Comparison of ENCODE assay signal across 10 mouse cellular contexts in the genomic region with DNA sequence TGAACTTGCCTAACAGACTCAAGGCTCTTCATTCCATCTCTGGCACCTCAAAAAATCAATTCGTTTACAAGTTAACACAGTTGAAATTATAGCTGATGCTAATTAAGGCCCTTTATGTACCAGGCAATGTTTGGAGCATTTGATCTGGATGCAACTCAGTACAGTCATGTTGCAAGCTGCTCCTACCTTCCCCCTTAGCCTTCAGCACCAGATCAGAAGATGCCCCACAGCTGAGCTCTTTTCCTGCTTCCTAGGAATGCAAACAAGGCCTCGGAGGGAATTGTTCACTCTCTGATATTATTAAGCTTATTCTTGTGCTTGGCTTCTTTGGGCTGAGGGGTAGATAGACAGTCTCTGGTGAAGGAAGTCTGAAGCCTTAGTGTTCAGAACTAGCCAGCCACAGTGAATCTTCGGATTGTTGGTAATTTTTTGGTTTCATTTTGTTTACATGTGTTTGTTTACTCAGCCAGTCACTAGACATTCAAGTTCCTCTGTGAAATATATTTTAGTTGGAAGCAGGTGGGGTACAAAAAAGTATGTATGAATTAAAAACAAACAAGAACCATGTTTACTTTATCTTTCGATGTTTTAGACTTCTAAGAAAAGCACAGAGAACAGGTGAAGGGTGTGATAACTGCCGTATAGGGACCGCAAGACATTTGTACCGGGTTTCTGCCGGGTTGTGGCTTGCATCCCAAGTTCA.
DNase-seq lines count a peak whose midpoint lies in the region; ATAC-seq and TF ChIP-seq lines count a peak whose summit lies in the region.
"Had no signal": no experiment of that assay in that cellular context is flagged by ENCODE, and none has a peak within 500 bp of the region (broad histone marks: within the 10 kb centered on the region; RNA-seq: fewer than 3 reads in every experiment).

No protein-coding gene starts in this region.

- TF ChIP-seq CTCF in heart, postnatal 0 days (IDR thresholded peaks at IDR 0.05; ENCODE audit: low read depth), result no peak

- 0 out of 2 replicates have a peak overlapping the region, but pooled peaks have one; percentile 2 for H3K4me2 ChIP-seq in heart, postnatal 0 days (ENCODE audit: low read depth, low read length)
- H3K4me2 ChIP-seq in heart, embryonic 11.5 days, result no peak overlapping the region
- H3K4me2 ChIP-seq in intestine, embryonic 15.5 days (replicated peaks), result 0 out of 2 replicates have a peak overlapping the region, but pooled peaks have one; percentile 15
- H3K4me2 ChIP-seq in stomach, embryonic 14.5 days (replicated peaks; ENCODE audit: low read depth, low read length), result no peak overlapping the region
- H3K4me2 ChIP-seq: forebrain, embryonic 15.5 days had no signal

- TF ChIP-seq EP300 in heart, postnatal 0 days (IDR thresholded peaks at IDR 0.05; ENCODE audit: low read depth), result no peak

- no peak overlapping the region for H3K9ac ChIP-seq in heart, postnatal 0 days (replicated peaks; ENCODE audit: low read depth, low read length)
- H3K9ac ChIP-seq in heart, embryonic 11.5 days (ENCODE audit: low read depth, low read length), result no peak overlapping the region
- no peak overlapping the region for H3K9ac ChIP-seq in intestine, embryonic 15.5 days
- H3K9ac ChIP-seq in stomach, embryonic 14.5 days (replicated peaks; ENCODE audit: low read depth, low read length), result no peak overlapping the region
- H3K9ac ChIP-seq: forebrain, embryonic 15.5 days had no signal

- no peak overlapping the region for H3K4me3 ChIP-seq in heart, postnatal 0 days (ENCODE audit: low read depth, low read length)
- H3K4me3 ChIP-seq in heart, embryonic 11.5 days (ENCODE audit: low read depth, low read length), result no peak overlapping the region
- H3K4me3 ChIP-seq in megakaryocyte, embryonic 14.5 days (replicated peaks), result peak overlapping the region; percentile 44
- no peak overlapping the region for H3K4me3 ChIP-seq in intestine, embryonic 15.5 days (replicated peaks)
- H3K4me3 ChIP-seq in stomach, embryonic 14.5 days (ENCODE audit: low read depth, low read length), result no peak overlapping the region
- H3K4me3 ChIP-seq: forebrain, embryonic 15.5 days had no signal

- H3K4me1 ChIP-seq in heart, postnatal 0 days (ENCODE audit: control insufficient read depth, insufficient read depth), result peaks cover 48% of the 10 kb centered on the region
- peaks cover 61% of the 10 kb centered on the region for H3K4me1 ChIP-seq in heart, embryonic 11.5 days (ENCODE audit: control insufficient read depth, insufficient read depth, low read length)
- H3K4me1 ChIP-seq in megakaryocyte, embryonic 14.5 days, result peaks cover 87% of the 10 kb centered on the region
- H3K4me1 ChIP-seq in intestine, embryonic 15.5 days (replicated peaks), result peaks cover 60% of the 10 kb centered on the region
- peaks cover 74% of the 10 kb centered on the region for H3K4me1 ChIP-seq in stomach, embryonic 14.5 days (ENCODE audit: control insufficient read depth, insufficient read depth, low read length)

- WGBS in heart, postnatal 0 days, result 74% methylated on average over 8 of the region's 8 CpGs
- WGBS in heart, embryonic 11.5 days (ENCODE audit: insufficient replicate concordance), result 73% methylated on average over 8 of the region's 8 CpGs
- 51% methylated on average over 8 of the region's 8 CpGs for WGBS in intestine, embryonic 15.5 days
- WGBS in stomach, embryonic 14.5 days, result 55% methylated on average over 8 of the region's 8 CpGs

- H3K27ac ChIP-seq in heart, postnatal 0 days (ENCODE audit: low read depth), result peak overlapping the region; percentile 21
- H3K27ac ChIP-seq in heart, embryonic 11.5 days (ENCODE audit: low read depth, low read length), result no peak overlapping the region
- no peak overlapping the region for H3K27ac ChIP-seq in intestine, embryonic 15.5 days
- H3K27ac ChIP-seq in stomach, embryonic 14.5 days (ENCODE audit: low read length), result peak overlapping the region; percentile 24; the same call in 1 of the 2 replicates

- DNase-seq in heart, postnatal 0 days (ENCODE audit: low spot score), result no peak
- no peak for DNase-seq in left cerebral cortex, adult 9 months (ENCODE audit: low spot score in 2 of 2)
- no peak for DNase-seq in layer of hippocampus, adult 11-12 months (ENCODE audit: low spot score)
- DNase-seq: heart, adult 18-20 months had no signal

- H3K27me3 ChIP-seq in heart, postnatal 0 days (ENCODE audit: control insufficient read depth, insufficient read depth, low read length), result no peaks in the 10 kb centered on the region
- H3K27me3 ChIP-seq in heart, embryonic 11.5 days (ENCODE audit: control insufficient read depth, insufficient read depth, low read length), result no peaks in the 10 kb centered on the region
- H3K27me3 ChIP-seq in megakaryocyte, embryonic 14.5 days (replicated peaks), result no peaks in the 10 kb centered on the region
- H3K27me3 ChIP-seq in intestine, embryonic 15.5 days (replicated peaks), result no peaks in the 10 kb centered on the region
- H3K27me3 ChIP-seq in stomach, embryonic 14.5 days (ENCODE audit: control insufficient read depth, insufficient read depth, low read length), result no peaks in the 10 kb centered on the region
- H3K27me3 ChIP-seq: forebrain, embryonic 15.5 days had no signal

- no peaks in the 10 kb centered on the region for H3K9me3 ChIP-seq in heart, postnatal 0 days (replicated peaks; ENCODE audit: control insufficient read depth, low read length)
- no peaks in the 10 kb centered on the region for H3K9me3 ChIP-seq in heart, embryonic 11.5 days (replicated peaks; ENCODE audit: control insufficient read depth, low read length)
- no peaks in the 10 kb centered on the region for H3K9me3 ChIP-seq in megakaryocyte, embryonic 14.5 days
- H3K9me3 ChIP-seq in intestine, embryonic 15.5 days, result no peaks in the 10 kb centered on the region
- no peaks in the 10 kb centered on the region for H3K9me3 ChIP-seq in stomach, embryonic 14.5 days (ENCODE audit: control insufficient read depth, low read depth, low read length)
- H3K9me3 ChIP-seq: forebrain, embryonic 15.5 days had no signal

- ATAC-seq in heart, postnatal 0 days (ENCODE audit: insufficient read depth, low read depth), result no peak
- ATAC-seq in heart, embryonic 11.5 days (replicated peaks; ENCODE audit: insufficient number of reproducible peaks, low FRiP score, low TSS enrichment), result no peak
- ATAC-seq in megakaryocyte, adult 5-6 weeks (ENCODE audit: poor library complexity, severe bottlenecking), result no peak
- no peak for ATAC-seq in intestine, embryonic 15.5 days
- no peak for ATAC-seq in stomach, embryonic 14.5 days (ENCODE audit: insufficient number of reproducible peaks, insufficient read depth, low FRiP score, low read depth)
- ATAC-seq: forebrain, embryonic 15.5 days had no signal

- no peaks in the 10 kb centered on the region for H3K36me3 ChIP-seq in heart, postnatal 0 days (replicated peaks; ENCODE audit: control insufficient read depth, insufficient read depth, low read length)
- H3K36me3 ChIP-seq in heart, embryonic 11.5 days (ENCODE audit: control insufficient read depth, insufficient read depth, low read length), result no peaks in the 10 kb centered on the region
- peaks cover 2% of the 10 kb centered on the region for H3K36me3 ChIP-seq in megakaryocyte, embryonic 14.5 days (replicated peaks; ENCODE audit: low read length)
- no peaks in the 10 kb centered on the region for H3K36me3 ChIP-seq in intestine, embryonic 15.5 days
- H3K36me3 ChIP-seq in stomach, embryonic 14.5 days (ENCODE audit: control insufficient read depth, insufficient read depth, low read length), result no peaks in the 10 kb centered on the region
- H3K36me3 ChIP-seq: forebrain, embryonic 15.5 days had no signal

Comparison
In these comparisons a context has a peak if more than half of its experiments do, and no peak if none do; other contexts are left out.
1. H3K27ac ChIP-seq: peak in heart, postnatal 0 days (single experiment) and stomach, embryonic 14.5 days (single experiment); none in heart, embryonic 11.5 days (single experiment) and intestine, embryonic 15.5 days (single experiment).
2. H3K4me2 ChIP-seq: peak in heart, postnatal 0 days (single experiment) and intestine, embryonic 15.5 days (single experiment); none in heart, embryonic 11.5 days (single experiment) and stomach, embryonic 14.5 days (single experiment).